Mouse (Mus musculus) neural tube, embryonic 11.5 days (tissue): ENCODE measurements around the gene Smpd3. TPM values are rescaled to one million over a fixed set of nuclear protein-coding genes. Genes with fewer than 3 reads are reported as not detected.

Source experiments
- ATAC-seq: fragments of 200-750 bp; cut with Nextera tagmentation; 2 replicates; pipeline ENCODE4 v1.8.0; 2017; ENCODE audit warnings: moderate number of reproducible peaks, mild to moderate bottlenecking, moderate TSS enrichment, moderate library complexity; ENCODE audit not compliant: insufficient read depth, low FRiP score, low TSS enrichment
- DNase-seq: peaks from one replicate; pipeline ENCODE4 v3.0.0-alpha.2; 2015; ENCODE audit warnings: low spot score
- H3K27ac ChIP-seq: fragments of 300-500 bp; sonication (generic); 2 replicates; pipeline ENCODE4 v1.5.1; 2014; ENCODE audit warnings: low read depth, mild to moderate bottlenecking, low read length
- H3K27me3 ChIP-seq: fragments of 300-500 bp; sonication (generic); 2 replicates; pipeline ENCODE4 v1.6.1; 2014; ENCODE audit warnings: mild to moderate bottlenecking, low read length, mixed read lengths; ENCODE audit not compliant: control insufficient read depth, insufficient read depth
- H3K36me3 ChIP-seq: fragments of 300-500 bp; sonication (generic); 2 replicates; pipeline ENCODE4 v1.6.1; 2014; ENCODE audit warnings: mild to moderate bottlenecking, low read length, moderate library complexity, mixed read lengths; ENCODE audit not compliant: control insufficient read depth, insufficient read depth
- H3K4me1 ChIP-seq: fragments of 300-500 bp; sonication (generic); 2 replicates; pipeline ENCODE4 v1.6.1; 2014; ENCODE audit warnings: low read length, mixed read lengths; ENCODE audit not compliant: control insufficient read depth, insufficient read depth
- H3K4me2 ChIP-seq: fragments of 300-500 bp; sonication (generic); 2 replicates; pipeline ENCODE4 v1.6.1; 2014; ENCODE audit warnings: low read depth, mild to moderate bottlenecking, moderate library complexity
- H3K4me3 ChIP-seq: fragments of 300-500 bp; sonication (generic); 2 replicates; pipeline ENCODE4 v1.5.1; 2014; ENCODE audit warnings: low read depth, low read length
- H3K9ac ChIP-seq: fragments of 300-500 bp; sonication (generic); 2 replicates; pipeline ENCODE4 v1.6.1; 2014; ENCODE audit warnings: mild to moderate bottlenecking, low read length
- H3K9me3 ChIP-seq: fragments of 300-500 bp; sonication (generic); 2 replicates; pipeline ENCODE4 v1.6.1; 2016; ENCODE audit warnings: low read length; ENCODE audit not compliant: control insufficient read depth
- WGBS: fragments of 180-500 bp; shearing (Covaris S2); extraction: QIAGEN DNeasy Blood & Tissue Kit; methylation state at CpG from one replicate; pipeline ENCODE4 v1.1.7; 2014; 5-methylcytosine and 5-hydroxymethylcytosine counted together
- polyA plus RNA-seq: library from polyadenylated mRNA; unstranded; fragments of >200 nt; fragmentation: Nextera tagmentation; extraction: Ambion mirVana; gene quantifications from 2 replicates; pipeline ENCODE4 v1.2.1, GENCODE M21; 2014

Smpd3 gene
- polyA plus RNA-seq, 1 experiment from 2014 or later = 19.6 TPM

DNA sequence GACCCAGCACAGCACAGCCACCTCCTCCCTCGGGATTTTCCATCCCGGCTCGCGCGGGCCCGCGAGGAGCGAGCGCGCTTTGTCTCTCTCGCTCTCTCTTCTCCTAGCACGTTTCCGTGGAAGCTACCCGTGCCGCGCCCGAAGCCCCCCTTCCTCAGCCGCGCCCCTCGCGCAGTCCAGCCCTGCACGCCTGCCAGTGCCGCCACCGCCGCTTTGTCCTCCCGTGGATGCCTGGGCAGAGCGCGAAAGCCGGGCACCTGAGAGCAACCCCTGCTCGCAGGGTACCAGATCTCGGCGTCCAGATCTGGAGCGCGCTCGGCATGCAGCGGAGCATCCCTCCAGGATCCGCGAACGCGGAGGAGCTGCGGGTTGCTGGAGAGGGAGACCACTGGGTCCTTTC lies 1.2 kb downstream of the Smpd3 start:
- Histone ChIP-seq H3K27ac (peak overlapping the region; percentile 46; the same call in 1 of the 2 replicates), H3K4me1 (0 out of 2 replicates have a peak, but pooled peaks cover 4% of the 10 kb centered on the region), H3K4me3 (peak overlapping the region; percentile 61), H3K9me3 (no peaks in the 10 kb centered on the region), H3K4me2 (peak overlapping the region; percentile 68), H3K9ac (peak overlapping the region; percentile 76), H3K36me3 (no peaks in the 10 kb centered on the region), H3K27me3 (peaks cover 8% of the 10 kb centered on the region; the same call in 1 of the 2 replicates)
- 3% methylated on average over 40 of the region's 41 CpGs for WGBS
- DNase-seq (peak; percentile 54), ATAC-seq (peak; percentile 14; the same call in 1 of the 2 replicates)

DNA sequence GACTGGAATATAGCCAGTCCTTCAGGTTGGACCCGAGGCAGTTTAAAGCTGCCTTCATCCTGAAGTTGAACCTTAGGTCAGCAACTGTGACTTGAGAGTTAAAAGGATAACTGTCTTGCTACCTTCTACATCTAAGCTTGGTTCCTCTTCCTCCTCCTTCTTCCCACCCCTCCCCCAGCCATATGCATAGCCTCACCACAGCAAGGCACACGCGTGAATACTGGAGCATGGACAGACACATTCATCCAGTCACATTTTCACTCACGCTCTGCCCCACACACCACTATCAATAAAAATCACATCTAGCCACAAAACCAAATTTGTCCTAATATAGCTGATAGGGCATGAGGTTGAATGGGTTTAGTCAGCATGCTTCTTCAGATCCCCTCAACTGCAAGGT lies 1.8 kb downstream of the Smpd3 start:
- H3K4me2 ChIP-seq = peak overlapping the region; percentile 68
- 0 out of 2 replicates have a peak, but pooled peaks cover 4% of the 10 kb centered on the region for H3K4me1 ChIP-seq
- peaks cover 8% of the 10 kb centered on the region; the same call in 1 of the 2 replicates for H3K27me3 ChIP-seq
- H3K4me3 ChIP-seq = peak overlapping the region; percentile 61
- H3K36me3 ChIP-seq = no peaks in the 10 kb centered on the region
- no peak overlapping the region for H3K27ac ChIP-seq
- WGBS = 61% methylated on average over 4 of the region's 4 CpGs
- ATAC-seq = no peak
- no peak for DNase-seq
- no peaks in the 10 kb centered on the region for H3K9me3 ChIP-seq
- H3K9ac ChIP-seq = peak overlapping the region; percentile 76

DNA sequence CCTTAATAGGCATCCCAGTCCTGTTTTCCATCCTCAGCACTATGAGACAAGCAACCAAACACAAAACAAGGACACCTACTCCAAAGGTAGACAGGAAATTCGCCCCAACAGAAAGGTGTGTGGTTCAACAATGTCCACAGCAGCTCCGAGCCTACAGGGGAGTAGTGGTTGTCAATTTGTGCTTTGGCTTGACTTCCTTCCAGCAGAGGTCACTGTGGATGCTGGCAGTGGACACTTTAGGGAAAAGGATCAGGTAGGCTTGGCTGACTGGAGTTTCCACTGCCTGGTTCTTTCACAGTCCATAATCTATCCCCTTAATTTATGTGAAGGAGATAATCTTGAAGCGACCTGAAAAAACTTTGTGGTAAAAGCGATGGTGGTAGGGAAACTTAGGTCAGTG lies 2.6 kb downstream of the Smpd3 start:
- H3K9me3 ChIP-seq = no peaks in the 10 kb centered on the region
- no peak overlapping the region for H3K4me2 ChIP-seq
- no peak overlapping the region for H3K27ac ChIP-seq
- H3K27me3 ChIP-seq = peaks cover 8% of the 10 kb centered on the region; the same call in 1 of the 2 replicates
- 59% methylated on average over 4 of the region's 4 CpGs for WGBS
- no peak overlapping the region for H3K9ac ChIP-seq
- ATAC-seq (no peak), DNase-seq (no peak)
- no peak overlapping the region for H3K4me3 ChIP-seq
- 0 out of 2 replicates have a peak, but pooled peaks cover 4% of the 10 kb centered on the region for H3K4me1 ChIP-seq
- no peaks in the 10 kb centered on the region for H3K36me3 ChIP-seq

DNA sequence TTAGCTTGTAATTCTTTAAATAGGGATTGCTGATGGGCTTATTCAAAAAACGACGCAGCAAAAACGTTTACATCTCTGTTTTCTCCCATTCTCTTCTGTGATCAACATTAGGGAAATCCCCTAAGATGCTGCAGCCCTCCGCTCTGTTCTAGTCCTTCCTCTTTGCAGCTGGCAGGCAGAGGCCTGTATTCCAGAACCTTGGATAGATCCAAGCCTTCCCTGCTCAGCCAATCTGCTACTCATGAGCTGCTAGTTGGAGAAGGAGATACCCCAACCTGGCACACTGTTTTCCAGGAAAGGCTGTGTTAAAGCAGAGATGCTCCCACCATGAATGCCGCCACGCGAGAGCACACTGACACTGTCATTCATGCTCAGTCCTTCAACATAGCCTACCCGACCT lies 4.4 kb downstream of the Smpd3 start:
- Histone ChIP-seq H3K4me3 (no peak overlapping the region), H3K27me3 (peaks cover 8% of the 10 kb centered on the region; the same call in 1 of the 2 replicates), H3K36me3 (no peaks in the 10 kb centered on the region), H3K27ac (no peak overlapping the region), H3K4me1 (no peaks in the 10 kb centered on the region), H3K9ac (no peak overlapping the region), H3K9me3 (no peaks in the 10 kb centered on the region), H3K4me2 (no peak overlapping the region)
- WGBS = 50% methylated on average over 8 of the region's 8 CpGs
- ATAC-seq = no peak
- DNase-seq = no peak

DNA sequence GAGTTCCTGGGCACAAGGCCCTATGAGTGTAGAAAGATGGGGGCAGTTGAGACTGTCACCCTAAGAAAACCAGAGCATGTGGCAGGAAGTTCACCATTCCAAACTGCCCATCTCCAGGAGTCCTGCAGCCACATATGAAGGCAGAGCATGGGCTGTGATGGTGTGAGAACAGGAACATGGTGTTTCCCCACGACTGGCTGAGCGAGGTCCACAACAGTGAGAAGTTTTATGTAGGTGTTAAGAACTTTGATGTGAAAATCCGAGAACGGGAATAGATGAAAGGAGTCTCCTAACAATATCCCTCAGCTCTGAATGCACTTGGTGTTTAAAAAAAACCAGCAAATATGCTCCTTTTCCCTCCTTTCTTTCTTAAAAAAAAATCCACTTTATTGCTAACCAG lies 5.3 kb downstream of the Smpd3 start:
- 72% methylated on average over 4 of the region's 4 CpGs for WGBS
- no peaks in the 10 kb centered on the region for H3K4me1 ChIP-seq
- H3K27me3 ChIP-seq = peaks cover 8% of the 10 kb centered on the region; the same call in 1 of the 2 replicates

DNA sequence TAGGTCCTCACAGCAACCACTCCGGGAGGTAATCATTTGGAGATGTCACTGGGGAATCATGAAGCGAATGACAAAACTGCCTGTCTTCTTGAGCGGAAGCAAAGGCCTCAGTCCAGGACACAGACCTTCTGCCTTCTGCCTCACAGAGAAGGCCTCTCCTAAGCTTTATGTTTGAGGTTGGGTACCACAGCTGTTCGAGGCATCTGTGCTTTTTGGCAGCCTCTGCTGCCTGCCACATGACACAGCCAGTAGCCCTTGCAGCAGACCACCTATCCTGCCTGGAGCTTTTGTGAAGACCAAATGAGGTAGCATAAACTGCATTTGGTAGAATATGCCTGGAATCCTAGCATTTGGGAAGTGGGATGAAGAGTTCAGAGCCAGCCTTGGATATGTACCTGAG lies 11.2 kb downstream of the Smpd3 start:
- Histone ChIP-seq H3K4me2 (no peak overlapping the region), H3K4me1 (no peaks in the 10 kb centered on the region), H3K9me3 (no peaks in the 10 kb centered on the region), H3K36me3 (no peaks in the 10 kb centered on the region), H3K4me3 (no peak overlapping the region), H3K9ac (no peak overlapping the region), H3K27ac (no peak overlapping the region), H3K27me3 (no peaks in the 10 kb centered on the region)
- DNase-seq = no peak
- no peak for ATAC-seq
- 78% methylated on average over 4 of the region's 4 CpGs for whole genome bisulfite sequencing

More for the DNA sequence above, 5.3 kb downstream of the Smpd3 start:
- Histone ChIP-seq H3K4me3 (no peak overlapping the region), H3K36me3 (no peaks in the 10 kb centered on the region), H3K27ac (no peak overlapping the region), H3K4me2 (no peak overlapping the region), H3K9me3 (no peaks in the 10 kb centered on the region), H3K9ac (no peak overlapping the region)
- ATAC-seq (no peak), DNase-seq (no peak)

DNA sequence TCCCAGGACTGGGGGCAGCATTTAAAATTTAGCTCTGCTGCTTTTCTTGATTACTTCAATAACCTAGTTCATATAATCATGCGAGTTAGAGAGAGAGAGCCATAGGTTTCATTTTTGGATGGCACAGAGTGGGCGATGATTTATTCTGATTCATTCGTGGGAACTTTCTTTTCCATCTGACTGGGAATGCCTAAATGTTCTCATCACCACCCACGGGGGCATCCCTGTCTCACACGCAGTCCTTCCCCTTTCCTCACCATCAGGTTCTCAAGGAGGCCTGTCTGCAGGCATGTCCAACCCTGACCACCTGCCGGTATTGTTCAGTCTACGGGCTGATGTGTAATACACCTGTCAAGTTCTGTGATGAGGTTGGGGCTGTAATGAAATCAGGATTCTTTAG lies 16.4 kb downstream of the Smpd3 start:
- DNase-seq = no peak
- 85% methylated on average over 7 of the region's 7 CpGs for WGBS
- Histone ChIP-seq H3K27ac (no peak overlapping the region), H3K9ac (no peak overlapping the region), H3K4me3 (no peak overlapping the region), H3K27me3 (no peaks in the 10 kb centered on the region), H3K36me3 (no peaks in the 10 kb centered on the region), H3K9me3 (no peaks in the 10 kb centered on the region), H3K4me2 (no peak overlapping the region), H3K4me1 (no peaks in the 10 kb centered on the region)
- no peak for ATAC-seq

DNA sequence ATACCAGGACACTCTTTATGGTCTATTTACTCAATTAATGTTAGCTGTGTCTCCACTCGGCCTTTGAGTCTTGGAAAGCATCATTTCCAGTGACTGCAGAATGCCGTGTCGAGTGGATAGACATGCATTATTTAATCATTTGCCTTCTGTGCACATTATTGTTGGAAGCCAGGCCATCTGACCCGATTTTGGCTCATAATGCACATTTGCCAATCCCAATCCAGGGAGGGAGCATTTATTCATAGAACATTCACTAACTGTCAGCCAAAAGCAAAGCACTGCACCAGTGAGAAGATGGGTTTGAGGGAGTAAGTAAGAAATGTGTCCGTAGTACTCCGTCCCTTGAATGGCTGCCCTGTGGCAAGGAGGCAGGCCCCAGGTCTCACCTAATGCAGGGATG lies 17.8 kb downstream of the Smpd3 start:
- Histone ChIP-seq H3K27ac (no peak overlapping the region; the same call in 1 of the 2 replicates), H3K4me3 (no peak overlapping the region), H3K27me3 (no peaks in the 10 kb centered on the region), H3K36me3 (no peaks in the 10 kb centered on the region), H3K4me2 (no peak overlapping the region), H3K4me1 (no peaks in the 10 kb centered on the region), H3K9me3 (no peaks in the 10 kb centered on the region), H3K9ac (no peak overlapping the region)
- no peak for DNase-seq
- no peak for ATAC-seq
- 73% methylated on average over 6 of the region's 6 CpGs for WGBS

DNA sequence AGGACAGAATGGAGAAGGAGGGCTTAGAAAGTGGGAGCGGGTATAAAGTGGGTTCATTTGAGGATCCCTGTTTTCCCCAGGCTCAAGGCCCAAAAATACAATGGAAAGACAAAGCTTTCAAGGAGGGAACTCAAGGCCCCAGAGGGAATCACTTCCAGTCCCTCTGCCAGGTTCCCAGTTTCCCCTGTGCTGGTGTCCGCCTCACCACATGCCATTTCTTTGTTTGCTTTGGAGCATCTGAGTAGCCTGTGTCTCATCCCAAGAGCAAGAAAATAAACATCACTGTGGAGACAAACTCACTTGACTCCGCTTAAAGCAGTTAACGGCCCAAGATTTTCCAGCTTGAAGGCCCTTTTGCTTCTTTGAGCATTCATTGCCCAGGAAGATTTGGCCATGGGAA lies 20.7 kb downstream of the Smpd3 start:
- no peak for ATAC-seq
- DNase-seq = no peak
- H3K27me3 ChIP-seq = no peaks in the 10 kb centered on the region
- no peaks in the 10 kb centered on the region for H3K4me1 ChIP-seq
- no peaks in the 10 kb centered on the region for H3K36me3 ChIP-seq
- WGBS = 63% methylated on average over 4 of the region's 4 CpGs
- no peaks in the 10 kb centered on the region for H3K9me3 ChIP-seq
- no peak overlapping the region for H3K27ac ChIP-seq
- H3K4me2 ChIP-seq = no peak overlapping the region
- H3K4me3 ChIP-seq = no peak overlapping the region
- no peak overlapping the region for H3K9ac ChIP-seq
